Mouse (Mus musculus) liver, embryonic 15.5 days (tissue): ENCODE results near the gene Ttc8. TPM values are rescaled to one million over a fixed set of nuclear protein-coding genes. Genes with fewer than 3 reads are reported as not detected.

Source experiments
- ATAC-seq: fragments of 200-750 bp; cut with Nextera tagmentation; 2 replicates; pipeline ENCODE4 v1.8.0; 2017; ENCODE audit warnings: moderate number of reproducible peaks, mild to moderate bottlenecking, moderate library complexity; ENCODE audit not compliant: insufficient read depth
- H3K27ac ChIP-seq: fragments of 300-500 bp; sonication (generic); replicated peaks from 2 replicates; pipeline ENCODE4 v1.5.1; 2015; ENCODE audit warnings: mild to moderate bottlenecking, inconsistent platforms
- H3K27me3 ChIP-seq: fragments of 300-500 bp; sonication (generic); 2 replicates; pipeline ENCODE4 v1.6.1; 2015; ENCODE audit warnings: mild to moderate bottlenecking, inconsistent platforms
- H3K36me3 ChIP-seq: fragments of 300-500 bp; sonication (generic); replicated peaks from 2 replicates; pipeline ENCODE4 v1.6.1; 2015; ENCODE audit warnings: moderate library complexity, mild to moderate bottlenecking, inconsistent platforms
- H3K4me1 ChIP-seq: fragments of 300-500 bp; sonication (generic); replicated peaks from 2 replicates; pipeline ENCODE4 v1.6.1; 2015; ENCODE audit warnings: inconsistent platforms
- H3K4me2 ChIP-seq: fragments of 300-500 bp; sonication (generic); 2 replicates; pipeline ENCODE4 v1.6.1; 2015; ENCODE audit warnings: moderate library complexity, mild to moderate bottlenecking, inconsistent platforms
- H3K4me3 ChIP-seq: fragments of 300-500 bp; sonication (generic); replicated peaks from 2 replicates; pipeline ENCODE4 v1.5.1; 2015; ENCODE audit warnings: mild to moderate bottlenecking, inconsistent platforms
- H3K9ac ChIP-seq: fragments of 300-500 bp; sonication (generic); 2 replicates; pipeline ENCODE4 v1.6.1; 2015; ENCODE audit warnings: moderate library complexity, mild to moderate bottlenecking, inconsistent platforms
- H3K9me3 ChIP-seq: fragments of 300-500 bp; sonication (generic); replicated peaks from 2 replicates; pipeline ENCODE4 v1.6.1; 2016; ENCODE audit warnings: inconsistent platforms
- WGBS: fragments of 180-500 bp; shearing (Covaris S2); methylation state at CpG from one replicate; pipeline ENCODE4 v1.1.7; 2015; ENCODE audit warnings: mixed read lengths; ENCODE audit not compliant: insufficient replicate concordance; 5-methylcytosine and 5-hydroxymethylcytosine counted together
- polyA plus RNA-seq: library from polyadenylated mRNA; unstranded; fragments of >200 nt; fragmentation: Nextera tagmentation; extraction: Ambion mirVana; gene quantifications from 2 replicates; pipeline ENCODE4 v1.2.1, GENCODE M21; 2015

Gene Ttc8
- polyA plus RNA-seq, 1 experiment from 2014 or later: 2.4 TPM

- 36% methylated on average over 10 of the region's 10 CpGs for WGBS
- ATAC-seq: no peak
Measured at GRCm38 (mm10) chr12:98998662-98999428, 78.5 kb downstream of the Ttc8 start.

DNA sequence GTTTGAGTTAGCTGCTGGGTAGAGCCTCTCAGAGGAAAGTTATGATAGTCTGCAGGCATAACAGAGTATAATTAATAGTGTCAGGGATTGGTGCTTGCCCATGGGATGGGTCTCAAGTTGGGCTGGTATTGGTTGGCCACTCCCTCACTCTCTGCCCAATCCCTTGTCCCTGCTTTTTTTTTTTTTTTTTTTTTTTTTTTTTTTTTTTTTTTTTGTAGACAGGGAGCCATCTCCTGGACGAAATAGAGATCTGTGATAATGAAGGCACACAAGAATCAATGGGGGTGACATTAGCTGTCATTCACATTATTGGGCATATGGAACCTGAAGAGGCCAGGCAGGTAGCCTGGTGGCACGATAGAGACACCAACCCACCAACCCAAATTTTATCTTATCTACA lies 79.9 kb downstream of the Ttc8 start:
- 52% methylated on average over 2 of the region's 2 CpGs for WGBS
- no peaks in the 10 kb centered on the region for H3K27me3 ChIP-seq
- H3K4me1 ChIP-seq: peaks cover 7% of the 10 kb centered on the region; the same call in 1 of the 2 replicates
- H3K4me2 ChIP-seq: no peak overlapping the region
- no peak for ATAC-seq
- no peaks in the 10 kb centered on the region for H3K36me3 ChIP-seq
- H3K9ac ChIP-seq: no peak overlapping the region
- no peaks in the 10 kb centered on the region for H3K9me3 ChIP-seq
- H3K27ac ChIP-seq: no peak overlapping the region
- H3K4me3 ChIP-seq: no peak overlapping the region

More at GRCm38 (mm10) chr12:98998662-98999428, 78.5 kb downstream of the Ttc8 start:
- H3K9me3 ChIP-seq: no peaks in the 10 kb centered on the region
- H3K27me3 ChIP-seq: no peaks in the 10 kb centered on the region
- peaks cover 7% of the 10 kb centered on the region; the same call in 1 of the 2 replicates for H3K4me1 ChIP-seq
- no peak overlapping the region for H3K4me2 ChIP-seq
- no peak overlapping the region for H3K4me3 ChIP-seq
- H3K27ac ChIP-seq: no peak overlapping the region
- H3K9ac ChIP-seq: no peak overlapping the region
- H3K36me3 ChIP-seq: no peaks in the 10 kb centered on the region

GRCm38 (mm10) chr12:99003046-99003445 lies 82.7 kb downstream of the Ttc8 start:
- no peak overlapping the region for H3K9ac ChIP-seq
- no peaks in the 10 kb centered on the region; the same call in 1 of the 2 replicates for H3K4me1 ChIP-seq
- no peak overlapping the region for H3K27ac ChIP-seq
- WGBS: 49% methylated on average over 4 of the region's 4 CpGs
- no peak for ATAC-seq
- no peak overlapping the region for H3K4me3 ChIP-seq
- no peaks in the 10 kb centered on the region for H3K27me3 ChIP-seq
- no peaks in the 10 kb centered on the region for H3K9me3 ChIP-seq
- no peaks in the 10 kb centered on the region for H3K36me3 ChIP-seq
- H3K4me2 ChIP-seq: no peak overlapping the region

DNA sequence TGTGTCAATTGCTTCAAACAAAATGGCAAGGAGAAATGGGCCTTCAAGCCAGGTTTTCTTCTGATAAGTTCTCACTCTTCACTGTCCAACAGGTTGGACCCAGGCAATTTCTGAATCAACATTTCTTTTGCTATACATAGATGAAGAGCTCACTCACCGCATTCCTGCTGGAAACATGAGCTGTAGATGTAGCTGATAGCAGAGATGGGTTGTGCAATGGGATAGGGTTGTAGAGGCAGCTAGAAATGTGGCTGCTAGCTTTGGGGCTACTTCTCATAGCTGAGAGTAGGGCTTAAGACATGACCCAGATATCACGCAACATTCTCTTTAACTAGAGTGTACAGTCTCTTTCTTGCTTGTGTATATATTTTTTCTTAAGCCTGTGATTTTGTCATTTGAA lies 84.4 kb downstream of the Ttc8 start:
- Histone ChIP-seq H3K9me3 (no peaks in the 10 kb centered on the region), H3K4me1 (no peaks in the 10 kb centered on the region), H3K27ac (no peak overlapping the region), H3K36me3 (no peaks in the 10 kb centered on the region), H3K4me3 (no peak overlapping the region), H3K9ac (no peak overlapping the region), H3K4me2 (no peak overlapping the region), H3K27me3 (no peaks in the 10 kb centered on the region)
- 75% methylated on average over 2 of the region's 2 CpGs for WGBS
- ATAC-seq: no peak

- Histone ChIP-seq H3K27ac (no peak overlapping the region), H3K4me1 (no peaks in the 10 kb centered on the region), H3K9ac (no peak overlapping the region), H3K36me3 (no peaks in the 10 kb centered on the region), H3K9me3 (no peaks in the 10 kb centered on the region), H3K27me3 (no peaks in the 10 kb centered on the region), H3K4me2 (no peak overlapping the region), H3K4me3 (no peak overlapping the region)
- no peak for ATAC-seq
- 59% methylated on average over 1 of the region's 1 CpGs for WGBS
Measured at GRCm38 (mm10) chr12:99008786-99009185, 88.4 kb downstream of the Ttc8 start.

GRCm38 (mm10) chr12:99009430-99009829 lies 89.1 kb downstream of the Ttc8 start:
- no peak overlapping the region for H3K9ac ChIP-seq
- H3K4me2 ChIP-seq: no peak overlapping the region
- no peaks in the 10 kb centered on the region for H3K4me1 ChIP-seq
- H3K9me3 ChIP-seq: no peaks in the 10 kb centered on the region
- no peak overlapping the region for H3K27ac ChIP-seq
- H3K27me3 ChIP-seq: no peaks in the 10 kb centered on the region
- WGBS: 56% methylated on average over 4 of the region's 4 CpGs
- ATAC-seq: no peak
- H3K4me3 ChIP-seq: no peak overlapping the region
- no peaks in the 10 kb centered on the region for H3K36me3 ChIP-seq

DNA sequence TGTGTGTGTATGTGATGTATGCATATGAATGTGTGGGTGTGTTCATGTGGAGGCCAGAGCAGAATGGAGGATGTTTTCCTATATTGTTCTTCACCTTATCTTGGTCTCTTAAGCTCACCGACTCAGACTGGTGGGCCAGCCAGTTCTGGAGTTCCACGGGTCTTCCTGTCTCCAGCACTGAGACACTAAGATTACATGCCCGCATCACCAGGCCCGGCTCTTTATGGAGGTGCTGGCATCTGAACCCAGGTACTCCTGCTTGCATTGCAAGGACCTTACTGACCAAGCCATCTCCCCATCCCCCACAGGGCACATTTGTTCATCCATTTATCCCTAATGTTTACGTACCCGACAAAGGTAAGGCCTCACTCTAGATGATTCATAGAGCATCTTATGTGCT lies 89.7 kb downstream of the Ttc8 start:
- H3K9ac ChIP-seq: no peak overlapping the region
- WGBS: 65% methylated on average over 6 of the region's 6 CpGs
- H3K27me3 ChIP-seq: no peaks in the 10 kb centered on the region
- H3K27ac ChIP-seq: no peak overlapping the region
- H3K4me1 ChIP-seq: no peaks in the 10 kb centered on the region
- no peak overlapping the region for H3K4me2 ChIP-seq
- ATAC-seq: no peak
- no peaks in the 10 kb centered on the region for H3K36me3 ChIP-seq
- no peak overlapping the region for H3K4me3 ChIP-seq
- H3K9me3 ChIP-seq: no peaks in the 10 kb centered on the region

DNA sequence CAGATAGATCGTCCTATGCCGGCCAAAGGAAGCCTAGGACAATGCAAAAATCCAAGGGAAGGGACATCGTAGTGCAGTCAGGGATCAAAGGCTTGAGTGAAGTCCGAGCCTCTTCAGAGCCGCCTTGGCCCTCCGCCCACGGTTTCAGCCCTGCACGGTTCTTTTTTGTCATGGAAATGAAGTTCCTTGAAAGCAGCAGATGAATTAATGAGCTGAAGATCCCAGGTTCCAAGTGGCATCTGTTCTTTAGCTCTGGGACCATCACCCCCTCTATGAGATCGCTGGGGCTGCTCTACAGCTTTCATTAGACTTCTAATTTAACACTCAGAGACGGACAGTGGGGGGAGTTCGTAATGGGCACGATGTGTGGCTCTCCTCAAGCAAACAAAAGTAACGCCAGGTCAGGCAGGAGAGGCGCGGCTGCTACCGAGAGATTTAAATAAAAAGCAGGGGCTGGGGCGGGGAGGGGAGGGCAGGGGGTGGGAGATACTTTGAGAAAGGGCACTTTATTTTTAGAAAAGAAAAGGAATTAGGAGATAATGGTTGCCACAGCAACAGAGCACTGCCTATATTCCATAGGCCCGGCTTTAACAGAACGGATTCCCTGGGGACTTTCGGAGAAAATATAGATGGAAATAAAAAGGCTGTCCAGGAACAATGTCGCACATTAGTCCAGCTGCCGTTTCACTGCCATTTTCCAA lies 90.9 kb downstream of the Ttc8 start:
- H3K4me2 ChIP-seq: no peak overlapping the region

GRCm38 (mm10) chr12:99015870-99016269 lies 95.5 kb downstream of the Ttc8 start:
- no peak overlapping the region for H3K4me3 ChIP-seq
- no peak overlapping the region for H3K27ac ChIP-seq
- WGBS: 71% methylated on average over 4 of the region's 4 CpGs
- no peak overlapping the region for H3K9ac ChIP-seq
- H3K27me3 ChIP-seq: no peaks in the 10 kb centered on the region
- H3K4me1 ChIP-seq: no peaks in the 10 kb centered on the region
- H3K9me3 ChIP-seq: no peaks in the 10 kb centered on the region
- no peaks in the 10 kb centered on the region for H3K36me3 ChIP-seq
- H3K4me2 ChIP-seq: no peak overlapping the region
- ATAC-seq: no peak

More for the DNA sequence above, 90.9 kb downstream of the Ttc8 start:
- Histone ChIP-seq H3K27me3 (no peaks in the 10 kb centered on the region), H3K36me3 (no peaks in the 10 kb centered on the region), H3K4me1 (no peaks in the 10 kb centered on the region), H3K27ac (no peak overlapping the region), H3K9ac (no peak overlapping the region), H3K4me3 (no peak overlapping the region), H3K9me3 (no peaks in the 10 kb centered on the region)
- 32% methylated on average over 22 of the region's 22 CpGs for WGBS
- no peak for ATAC-seq

GRCm38 (mm10) chr12:99024430-99024960 lies 104.1 kb downstream of the Ttc8 start:
- WGBS: 67% methylated on average over 6 of the region's 6 CpGs
- H3K36me3 ChIP-seq: no peaks in the 10 kb centered on the region
- H3K27me3 ChIP-seq: no peaks in the 10 kb centered on the region
- H3K4me3 ChIP-seq: no peak overlapping the region
- H3K9ac ChIP-seq: no peak overlapping the region
- no peak overlapping the region for H3K4me2 ChIP-seq
- H3K27ac ChIP-seq: no peak overlapping the region
- no peaks in the 10 kb centered on the region for H3K4me1 ChIP-seq
- H3K9me3 ChIP-seq: no peaks in the 10 kb centered on the region
- no peak for ATAC-seq

GRCm38 (mm10) chr12:99026291-99026690 lies 105.9 kb downstream of the Ttc8 start:
- H3K9ac ChIP-seq: no peak overlapping the region
- no peaks in the 10 kb centered on the region for H3K9me3 ChIP-seq
- no peak overlapping the region for H3K27ac ChIP-seq
- 53% methylated on average over 2 of the region's 2 CpGs for WGBS
- H3K4me2 ChIP-seq: no peak overlapping the region
- no peaks in the 10 kb centered on the region for H3K36me3 ChIP-seq
- no peak overlapping the region for H3K4me3 ChIP-seq
- H3K27me3 ChIP-seq: no peaks in the 10 kb centered on the region
- no peaks in the 10 kb centered on the region for H3K4me1 ChIP-seq
- ATAC-seq: no peak
